Mouse (Mus musculus) layer of hippocampus, adult 9-10 months (tissue): ENCODE measurements around the gene Pth1r.

Experiments used
- DNase-seq: peaks from one replicate; pipeline ENCODE4 v3.0.0; 2022; ENCODE audit warnings: low spot score

The Pth1r gene

DNA sequence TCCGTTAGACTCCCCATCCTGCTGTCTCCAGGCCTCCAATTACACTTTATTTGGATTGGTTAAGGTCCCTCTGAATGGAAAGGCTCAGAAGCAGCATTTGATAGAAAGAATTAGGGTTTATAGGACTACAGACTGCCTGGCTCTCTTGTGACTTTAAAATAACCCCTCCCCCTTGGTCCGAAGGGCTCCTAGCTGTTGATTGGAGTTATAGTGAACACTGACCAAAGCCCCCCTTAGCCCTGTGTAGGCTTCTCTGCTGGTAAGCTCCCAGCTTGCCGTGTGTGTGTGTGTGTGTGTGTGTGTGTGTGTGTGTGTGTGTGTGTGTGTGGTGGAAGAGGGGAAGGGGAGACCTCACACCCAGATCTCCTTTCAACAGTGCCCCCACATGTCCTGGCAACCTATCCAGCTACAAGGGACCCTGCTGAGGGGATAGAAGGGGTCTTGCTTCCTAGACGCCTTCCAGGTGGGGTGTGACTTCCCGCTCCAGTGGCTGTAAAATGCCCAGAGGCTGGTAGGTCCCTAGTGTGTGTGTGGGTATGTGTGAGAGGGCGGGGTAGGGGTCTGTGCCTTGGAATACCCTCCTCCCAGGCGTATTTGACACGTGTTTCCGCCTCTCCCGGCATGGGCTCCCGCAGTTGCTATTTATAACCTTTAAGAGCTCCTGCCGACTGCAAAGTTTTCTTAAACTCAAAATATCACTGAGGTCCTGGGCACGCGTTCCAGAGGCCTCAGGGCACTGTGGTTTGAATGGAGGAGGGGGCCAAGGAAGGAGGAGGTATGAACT lies 3.7 kb upstream of the Pth1r start:
- no peak for DNase-seq

DNA sequence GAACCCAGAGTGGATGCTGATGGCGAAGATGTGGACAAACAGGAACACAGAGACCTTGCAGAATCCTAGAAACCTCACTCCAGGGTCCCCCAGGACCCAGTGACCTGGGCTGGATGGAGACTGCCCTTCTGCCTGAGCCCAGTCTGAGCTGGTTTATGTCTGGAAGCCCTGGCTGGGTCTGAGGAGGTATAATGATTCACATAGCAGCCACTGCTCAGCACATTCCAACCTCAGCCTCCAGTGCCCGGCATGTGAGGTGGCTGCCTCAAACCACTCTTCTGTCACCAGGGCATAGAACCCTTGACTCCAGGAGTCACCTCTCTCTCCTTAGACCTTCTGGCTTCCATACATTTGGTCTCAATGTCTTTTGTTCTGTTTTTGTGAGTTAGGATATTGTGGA lies 1.5 kb upstream of the Pth1r start:
- DNase-seq: no peak

- DNase-seq: no peak
Measured at GRCm38 (mm10) chr9:110746238-110746637, 707 bp downstream of the Pth1r start.

GRCm38 (mm10) chr9:110745752-110746151 lies 1.2 kb downstream of the Pth1r start:
- DNase-seq: no peak

- DNase-seq: no peak
Measured at GRCm38 (mm10) chr9:110743456-110744323, 3.3 kb downstream of the Pth1r start.

DNA sequence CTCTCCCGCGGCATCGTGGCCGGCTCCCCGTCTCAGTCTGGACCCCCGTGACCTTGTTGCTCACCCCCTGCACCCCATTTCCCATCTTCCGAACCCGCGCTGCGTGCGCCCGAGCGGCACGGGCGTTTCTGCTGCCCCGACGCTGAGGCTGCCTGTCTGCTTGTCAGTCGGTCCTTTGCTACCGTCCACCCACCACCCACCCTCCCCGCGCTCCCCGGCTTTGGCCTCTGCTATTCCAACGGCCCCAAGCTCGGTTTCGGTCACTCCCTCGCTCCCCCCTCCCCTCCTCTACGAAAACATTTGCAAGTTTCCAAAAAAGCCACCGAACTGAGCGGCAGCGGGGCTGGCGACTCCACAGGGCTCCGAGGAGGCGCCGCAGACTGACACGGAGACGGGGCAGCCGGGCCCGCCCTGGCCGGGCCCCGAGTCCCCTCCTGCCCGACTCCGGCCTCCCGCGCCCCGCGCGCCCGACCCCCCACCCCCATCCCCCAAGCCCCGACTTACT lies 3.9 kb downstream of the Pth1r start:
- no peak for DNase-seq

GRCm38 (mm10) chr9:110742295-110742950 lies 4.5 kb downstream of the Pth1r start:
- DNase-seq: no peak

- no peak for DNase-seq
Measured at GRCm38 (mm10) chr9:110741711-110742294, 5.1 kb downstream of the Pth1r start, which contains the start of gene Myl3. Gene Myl3 (plus strand): TSS chr9:110741861.

GRCm38 (mm10) chr9:110739961-110740360 lies 7.0 kb downstream of the Pth1r start:
- DNase-seq: no peak

DNA sequence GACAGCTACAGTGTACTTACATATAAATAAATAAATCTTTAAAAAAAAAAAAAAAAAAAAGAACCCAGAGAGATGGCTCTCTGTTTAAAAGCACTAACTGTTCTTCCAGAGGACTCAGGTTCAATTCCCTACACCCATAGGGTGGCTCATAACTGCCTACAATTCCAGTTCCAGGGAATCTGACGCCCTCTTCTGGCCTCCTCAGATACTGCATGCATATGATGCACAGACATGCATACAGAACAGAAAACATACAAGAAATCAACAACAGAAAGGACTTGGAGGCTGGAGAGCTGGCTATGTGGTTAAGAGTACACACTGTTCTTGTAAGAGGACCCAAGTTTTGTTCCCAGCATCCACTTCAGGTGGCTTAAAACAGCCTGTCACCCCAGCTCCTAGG lies 8.9 kb downstream of the Pth1r start:
- DNase-seq: no peak

DNA sequence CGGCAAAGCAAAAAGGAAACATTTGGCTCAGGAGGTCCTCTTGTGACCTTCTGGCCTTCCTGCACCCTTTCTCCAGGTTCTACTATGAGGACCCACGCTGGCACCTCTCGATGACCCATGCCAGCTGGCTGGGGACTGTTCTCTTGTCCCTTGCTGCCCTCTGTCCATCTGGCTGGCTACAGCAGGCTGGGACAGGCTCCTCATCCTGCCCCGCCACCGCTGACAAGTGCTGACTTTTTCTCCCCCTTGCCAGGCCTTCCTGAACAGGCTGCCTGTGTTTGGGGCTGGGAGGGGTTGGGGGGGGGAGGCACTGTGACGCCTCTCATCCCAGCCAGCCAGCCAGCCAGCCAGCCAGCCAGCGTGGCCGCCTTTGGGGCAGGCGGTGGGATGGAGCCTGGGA lies 10.6 kb downstream of the Pth1r start:
- DNase-seq: no peak

DNA sequence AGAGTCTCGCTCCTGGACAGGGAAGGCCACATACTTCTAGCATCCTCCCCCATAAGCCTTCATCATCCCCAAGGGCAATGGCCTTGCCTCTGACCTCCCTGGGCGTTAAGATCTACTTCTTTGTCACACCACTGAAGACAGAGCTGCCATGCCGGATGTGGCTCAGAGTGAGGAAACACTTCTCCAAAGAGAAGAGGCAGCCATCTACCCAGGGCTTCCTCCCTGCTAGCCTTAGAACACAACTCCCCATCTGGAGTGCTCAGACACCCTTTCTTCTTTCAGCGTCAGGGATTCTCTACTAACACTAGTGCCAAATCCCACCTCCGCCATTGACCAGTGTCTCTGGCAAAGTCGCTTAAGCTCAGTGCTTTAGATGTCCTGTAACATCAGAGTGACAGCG lies 12.8 kb downstream of the Pth1r start:
- DNase-seq: no peak

DNA sequence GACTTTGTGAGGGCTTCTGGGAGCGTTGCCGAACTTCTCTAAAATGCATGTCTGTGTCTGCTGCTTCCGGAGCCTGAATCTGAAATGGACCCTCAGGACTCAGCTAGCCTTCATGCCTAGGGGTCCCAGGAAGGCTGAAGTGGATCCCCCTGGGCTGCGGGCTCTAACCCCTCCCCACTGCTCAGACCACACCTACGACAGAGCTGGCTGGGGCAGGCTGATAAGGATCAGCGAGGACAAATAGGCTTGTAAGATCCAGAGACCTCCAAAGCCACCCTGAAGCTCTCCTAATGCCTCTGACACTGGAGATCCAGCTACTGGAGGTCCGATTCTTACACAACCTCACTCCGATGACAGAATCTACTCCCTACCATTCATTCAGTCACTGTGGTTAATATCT lies 13.8 kb downstream of the Pth1r start:
- DNase-seq: no peak

DNA sequence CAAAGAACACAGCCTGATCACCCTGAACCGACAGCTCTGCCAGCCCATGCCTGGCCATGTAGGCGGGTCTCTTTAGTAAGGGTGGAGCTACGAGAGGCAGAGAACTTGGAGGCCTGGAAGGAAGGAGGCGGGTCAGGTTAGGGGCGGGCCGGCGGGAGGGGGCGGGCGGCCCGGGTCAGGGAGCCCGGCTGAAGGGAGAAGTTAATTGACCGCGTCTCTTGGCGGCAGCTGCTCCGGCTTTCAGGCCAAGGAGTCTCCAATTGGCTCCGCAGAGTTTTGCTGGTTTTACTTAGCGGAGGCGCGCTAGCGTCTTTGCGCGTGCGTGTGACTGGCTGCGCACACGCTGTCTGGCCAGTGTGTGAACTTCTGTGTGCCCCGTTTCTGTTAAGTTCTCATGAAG lies 14.3 kb downstream of the Pth1r start:
- DNase-seq: no peak

- no peak for DNase-seq
Measured at GRCm38 (mm10) chr9:110731859-110732258, 15.1 kb downstream of the Pth1r start.

- DNase-seq: no peak
Measured at GRCm38 (mm10) chr9:110729841-110730240, 17.1 kb downstream of the Pth1r start.

DNA sequence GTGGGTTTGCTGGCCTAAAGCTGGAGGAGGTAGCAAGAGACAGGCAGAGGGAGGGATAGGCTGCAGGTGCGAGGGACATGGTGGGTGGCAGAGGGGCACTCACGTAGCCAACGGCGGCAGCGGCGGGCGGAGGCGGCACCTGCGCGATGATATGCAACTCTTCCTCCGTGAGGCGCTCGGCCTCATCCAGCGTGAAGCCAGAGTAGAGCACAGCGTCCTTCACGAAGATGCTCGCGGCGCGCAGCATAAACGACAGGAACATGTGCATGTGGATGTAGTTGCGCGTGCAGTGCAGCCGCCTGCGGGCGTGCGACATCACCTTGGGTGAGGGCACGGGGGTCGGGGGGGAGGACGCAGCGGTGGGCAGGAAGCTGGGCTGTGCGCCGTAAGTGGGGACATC lies 20.1 kb downstream of the Pth1r start:
- DNase-seq: no peak

DNA sequence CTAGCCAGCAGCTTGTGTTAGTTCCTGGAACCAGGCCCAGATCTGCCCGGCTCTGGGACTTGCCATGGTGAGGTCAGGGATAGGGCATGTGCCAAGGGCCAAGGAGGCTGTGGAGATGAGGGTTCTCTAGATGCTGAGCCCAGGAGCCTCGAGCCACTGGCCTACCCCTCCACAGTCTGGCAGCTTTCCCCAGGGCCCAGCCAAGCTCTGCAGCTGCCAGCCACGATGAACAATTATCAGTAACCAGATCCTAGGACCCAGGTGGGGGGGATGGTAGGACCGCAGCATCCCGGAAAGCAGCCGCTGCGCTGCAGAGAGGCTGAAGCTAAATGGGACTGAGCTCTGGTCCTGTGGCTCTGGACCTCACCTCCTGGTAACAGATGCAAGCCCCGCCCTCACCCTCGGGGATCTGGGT lies 21.2 kb downstream of the Pth1r start:
- no peak for DNase-seq

DNA sequence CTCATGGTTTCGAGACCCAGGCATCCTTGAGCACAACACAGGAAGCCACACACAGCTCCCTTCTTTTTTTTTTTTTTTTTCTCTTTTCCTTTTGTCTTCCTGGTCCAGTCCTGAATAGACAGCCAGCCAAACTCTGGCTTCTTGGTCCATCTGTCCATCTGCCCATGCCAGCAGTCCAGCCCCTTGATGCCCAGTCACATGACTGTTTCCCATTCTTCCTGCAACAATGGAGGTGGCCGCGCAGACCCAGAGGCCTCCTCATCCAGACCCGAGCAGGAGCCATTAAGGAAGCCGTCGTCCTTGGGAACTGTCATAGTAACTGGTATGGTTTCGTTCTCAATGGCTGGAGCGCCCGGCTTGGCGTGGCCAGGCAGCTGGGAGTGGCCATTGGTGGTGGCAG lies 24.9 kb downstream of the Pth1r start:
- no peak for DNase-seq

GRCm38 (mm10) chr9:110719977-110720376 lies 27.0 kb downstream of the Pth1r start:
- no peak for DNase-seq

DNA sequence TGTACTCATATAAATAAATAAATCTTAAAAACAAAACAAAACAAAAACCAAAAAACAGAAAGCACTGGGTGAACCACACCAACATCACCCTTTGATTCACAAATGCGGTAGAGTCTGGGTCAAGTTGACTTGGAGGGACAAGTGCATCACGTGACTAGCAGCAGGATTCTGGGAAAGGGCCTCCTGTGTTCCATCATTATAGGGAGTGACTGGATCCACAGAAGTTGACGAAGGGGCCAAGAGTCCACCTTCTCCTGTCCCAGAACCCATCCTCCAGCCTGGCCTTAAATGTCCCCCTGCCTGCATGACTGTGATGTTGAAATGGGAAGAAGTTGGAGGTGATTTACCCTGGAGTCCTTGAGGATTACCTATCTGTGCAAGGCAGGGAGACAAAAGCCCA lies 28.1 kb downstream of the Pth1r start:
- no peak for DNase-seq

GRCm38 (mm10) chr9:110718071-110718470 lies 28.9 kb downstream of the Pth1r start:
- DNase-seq: no peak
